Comparison of ENCODE assay signal across 8 mouse cellular contexts in genomic region chr10:75098446-75099183, GRCm38 (mm10). TPM values are rescaled to one million over a fixed set of nuclear protein-coding genes. Genes with fewer than 3 reads are reported as not detected.
DNase-seq lines count a peak whose midpoint lies in the region; ATAC-seq and TF ChIP-seq lines count a peak whose summit lies in the region.

No protein-coding gene starts in this region.

- DNase-seq in kidney, postnatal 14 days = no peak
- peak; percentile 30 for DNase-seq in liver
- no peak for DNase-seq in layer of hippocampus, postnatal 25 days (ENCODE audit: extremely low spot score in 1 of 2, low spot score in 1 of 2)
- DNase-seq in left cerebral cortex, adult 8-10 months (ENCODE audit: low spot score in 2 of 2) = no peak
- no peak for DNase-seq in urinary bladder, postnatal 14 days (ENCODE audit: low spot score)

- no peak for TF ChIP-seq POLR2A in myocyte (IDR thresholded peaks at IDR 0.05; ENCODE audit: insufficient read length, low read depth)

- no peak overlapping the region for H3ac ChIP-seq in myocyte (ENCODE audit: control insufficient read depth, insufficient read length)

- H3K4me3 ChIP-seq in kidney, embryonic 16.5 days (ENCODE audit: low read length) = no peak overlapping the region
- no peak overlapping the region for H3K4me3 ChIP-seq in forebrain, embryonic 12.5 days (replicated peaks)
- no peak overlapping the region for H3K4me3 ChIP-seq in myocyte

- no peak overlapping the region for H3K9ac ChIP-seq in kidney, embryonic 16.5 days (replicated peaks; ENCODE audit: low read length)
- H3K9ac ChIP-seq in forebrain, embryonic 12.5 days = no peak overlapping the region

- H3K79me2 ChIP-seq in myocyte (ENCODE audit: control insufficient read depth, insufficient read depth) = peaks cover 35% of the 10 kb centered on the region

- no peaks in the 10 kb centered on the region for H3K27me3 ChIP-seq in kidney, embryonic 16.5 days (ENCODE audit: insufficient read depth, low read length)
- no peaks in the 10 kb centered on the region; the same call in 1 of the 2 replicates for H3K27me3 ChIP-seq in forebrain, embryonic 12.5 days
- H3K27me3 ChIP-seq in myocyte (ENCODE audit: control insufficient read depth, insufficient read depth, insufficient read length) = no peaks in the 10 kb centered on the region

- H3K4me1 ChIP-seq in kidney, embryonic 16.5 days (ENCODE audit: insufficient read depth, low read length) = peaks cover 38% of the 10 kb centered on the region
- peaks cover 41% of the 10 kb centered on the region for H3K4me1 ChIP-seq in forebrain, embryonic 12.5 days

- H3K36me3 ChIP-seq in kidney, embryonic 16.5 days (ENCODE audit: insufficient read depth, low read length) = no peaks in the 10 kb centered on the region
- no peaks in the 10 kb centered on the region for H3K36me3 ChIP-seq in forebrain, embryonic 12.5 days (replicated peaks)
- no peaks in the 10 kb centered on the region for H3K36me3 ChIP-seq in myocyte (ENCODE audit: control insufficient read depth, insufficient read depth)

- H3K27ac ChIP-seq in kidney, embryonic 16.5 days (ENCODE audit: low read length) = no peak overlapping the region
- no peak overlapping the region for H3K27ac ChIP-seq in forebrain, embryonic 12.5 days

- H3K4me2 ChIP-seq in kidney, embryonic 16.5 days (replicated peaks; ENCODE audit: low read depth, low read length) = no peak overlapping the region
- H3K4me2 ChIP-seq in forebrain, embryonic 12.5 days = no peak overlapping the region
- H3K4me2 ChIP-seq in myocyte (ENCODE audit: low read depth) = peak overlapping the region; percentile 1

- 24% methylated on average over 10 of the region's 10 CpGs for WGBS in kidney, embryonic 16.5 days
- WGBS in forebrain, embryonic 12.5 days = 30% methylated on average over 10 of the region's 10 CpGs

- no peaks in the 10 kb centered on the region for H3K9me3 ChIP-seq in kidney, embryonic 16.5 days (ENCODE audit: low read length)
- no peaks in the 10 kb centered on the region for H3K9me3 ChIP-seq in forebrain, embryonic 12.5 days

- peak; percentile 86 for ATAC-seq in kidney, embryonic 16.5 days (ENCODE audit: low FRiP score, low TSS enrichment)
- peak; percentile 79 for ATAC-seq in forebrain, embryonic 12.5 days (ENCODE audit: low FRiP score)

TF ChIP-seq in myocyte, 11 proteins besides CTCF, POLR2A, EP300 and RAD21:
- no peak for TF ChIP-seq E2F4 (IDR thresholded peaks at IDR 0.05; ENCODE audit: insufficient read depth)
- TF ChIP-seq MAX (IDR thresholded peaks at IDR 0.05; ENCODE audit: low read depth) = no peak
- TF ChIP-seq USF1 (IDR thresholded peaks at IDR 0.05; ENCODE audit: low read depth) = no peak
- peak in 2 of 3 experiments; percentile 87 to 93 for TF ChIP-seq MYOD1 (IDR thresholded peaks at IDR 0.05; ENCODE audit: control insufficient read depth in 1 of 3, insufficient read length in 2 of 3, low read depth in 2 of 3)
- no peak for TF ChIP-seq SRF (IDR thresholded peaks at IDR 0.05; ENCODE audit: control insufficient read depth, insufficient read length, low read depth)
- TF ChIP-seq TCF12 (IDR thresholded peaks at IDR 0.05; ENCODE audit: insufficient read depth, poor library complexity, severe bottlenecking) = peak; percentile 41
- TF ChIP-seq CEBPB (IDR thresholded peaks at IDR 0.05; ENCODE audit: insufficient read depth, poor library complexity, severe bottlenecking) = no peak
- TF ChIP-seq REST (IDR thresholded peaks at IDR 0.05; ENCODE audit: insufficient read depth, insufficient read length) = no peak
- TF ChIP-seq MYOG (IDR thresholded peaks at IDR 0.05; ENCODE audit: control insufficient read depth in 1 of 3, insufficient read depth in 1 of 3, insufficient read length in 2 of 3, low read depth in 2 of 3) = peak in 2 of 3 experiments; percentile 78 to 90
- peak; percentile 58 for TF ChIP-seq TCF3 (IDR thresholded peaks at IDR 0.05; ENCODE audit: insufficient read length, low read depth)
- no peak for TF ChIP-seq POLR2AphosphoS2 (IDR thresholded peaks at IDR 0.05; ENCODE audit: insufficient read length, low read depth)
TF ChIP-seq in myocyte: peak in this region for 4.

RNA-seq across cellular contexts. Expression of gene Bcr, which starts 38.2 kb away (rescaled TPM):
- polyA plus RNA-seq in kidney, embryonic 16.5 days (2015; fragmentation: Nextera tagmentation; extraction: Ambion mirVana) = 6.8 and 8.4 TPM in 2 replicates
- polyA plus RNA-seq in forebrain, embryonic 12.5 days (2016; fragmentation: Nextera tagmentation; extraction: Ambion mirVana) = 11.5 TPM in 2 replicates
- 16.8 TPM for polyA plus RNA-seq in myocyte (2012; fragmentation: generic; extraction: Trizol)
- 100 to 1,000 TPM; 107 to 109 TPM for total RNA-seq in layer of hippocampus, postnatal 25 days (2021)
- 100 to 1,000 TPM; 114 to 143 (median 128) TPM for total RNA-seq in left cerebral cortex, adult 8-10 months (2022)
